Mouse (Mus musculus): ENCODE measurements around the gene Bcl9. TPM values are rescaled to one million over a fixed set of nuclear protein-coding genes. Genes with fewer than 3 reads are reported as not detected.

Gene Bcl9
- polyA plus RNA-seq, 1 experiment from 2014 or later = 17.9 TPM

GRCm38 (mm10) chr3:97223261-97223660 lies 74.5 kb downstream of the Bcl9 start:
- no peaks in the 10 kb centered on the region for H3K9me3 ChIP-seq (ENCODE audit: control insufficient read depth, low read length)
- H3K9ac ChIP-seq (ENCODE audit: low read depth, low read length) = no peak overlapping the region
- ATAC-seq (replicated peaks; ENCODE audit: low FRiP score) (no peak), DNase-seq (ENCODE audit: low spot score) (no peak)
- no peak overlapping the region for H3K4me2 ChIP-seq
- H3K4me3 ChIP-seq (ENCODE audit: low read depth, low read length) = no peak overlapping the region
- H3K27ac ChIP-seq (ENCODE audit: low read depth, low read length) = no peak overlapping the region
- WGBS = 75% methylated on average over 9 of the region's 9 CpGs
- H3K36me3 ChIP-seq (ENCODE audit: control insufficient read depth, insufficient read depth, low read length) = no peaks in the 10 kb centered on the region
- H3K4me1 ChIP-seq (replicated peaks; ENCODE audit: control insufficient read depth, insufficient read depth, low read length) = peaks cover 4% of the 10 kb centered on the region
- H3K27me3 ChIP-seq (replicated peaks; ENCODE audit: control insufficient read depth, insufficient read depth, low read length) = no peaks in the 10 kb centered on the region

GRCm38 (mm10) chr3:97215526-97215925 lies 82.2 kb downstream of the Bcl9 start:
- no peaks in the 10 kb centered on the region for H3K4me1 ChIP-seq (replicated peaks; ENCODE audit: control insufficient read depth, insufficient read depth, low read length)
- WGBS = 75% methylated on average over 3 of the region's 3 CpGs
- H3K9me3 ChIP-seq (ENCODE audit: control insufficient read depth, low read length) = no peaks in the 10 kb centered on the region
- no peak overlapping the region for H3K4me3 ChIP-seq (ENCODE audit: low read depth, low read length)
- no peaks in the 10 kb centered on the region for H3K27me3 ChIP-seq (replicated peaks; ENCODE audit: control insufficient read depth, insufficient read depth, low read length)
- H3K36me3 ChIP-seq (ENCODE audit: control insufficient read depth, insufficient read depth, low read length) = peaks cover 21% of the 10 kb centered on the region; the same call in 1 of the 2 replicates
- DNase-seq (ENCODE audit: low spot score) (no peak), ATAC-seq (replicated peaks; ENCODE audit: low FRiP score) (no peak)
- H3K9ac ChIP-seq (ENCODE audit: low read depth, low read length) = no peak overlapping the region
- H3K4me2 ChIP-seq = no peak overlapping the region
- H3K27ac ChIP-seq (ENCODE audit: low read depth, low read length) = no peak overlapping the region

- H3K4me1 ChIP-seq (replicated peaks; ENCODE audit: control insufficient read depth, insufficient read depth, low read length) = no peaks in the 10 kb centered on the region
- no peak overlapping the region for H3K9ac ChIP-seq (ENCODE audit: low read depth, low read length)
- H3K4me3 ChIP-seq (ENCODE audit: low read depth, low read length) = no peak overlapping the region
- H3K36me3 ChIP-seq (ENCODE audit: control insufficient read depth, insufficient read depth, low read length) = peaks cover 24% of the 10 kb centered on the region; the same call in 1 of the 2 replicates
- no peaks in the 10 kb centered on the region for H3K27me3 ChIP-seq (replicated peaks; ENCODE audit: control insufficient read depth, insufficient read depth, low read length)
- no peak overlapping the region for H3K27ac ChIP-seq (ENCODE audit: low read depth, low read length)
- H3K9me3 ChIP-seq (ENCODE audit: control insufficient read depth, low read length) = no peaks in the 10 kb centered on the region
- WGBS = 63% methylated on average over 1 of the region's 1 CpGs
- no peak overlapping the region for H3K4me2 ChIP-seq
- no peak for DNase-seq (ENCODE audit: low spot score)
- no peak for ATAC-seq (replicated peaks; ENCODE audit: low FRiP score)
These were observed 83.3 kb downstream of the Bcl9 start for GRCm38 (mm10) chr3:97214439-97214838.

GRCm38 (mm10) chr3:97213871-97214270 lies 83.8 kb downstream of the Bcl9 start:
- peaks cover 26% of the 10 kb centered on the region; the same call in 1 of the 2 replicates for H3K36me3 ChIP-seq (ENCODE audit: control insufficient read depth, insufficient read depth, low read length)
- no peaks in the 10 kb centered on the region for H3K4me1 ChIP-seq (replicated peaks; ENCODE audit: control insufficient read depth, insufficient read depth, low read length)
- no peak overlapping the region for H3K27ac ChIP-seq (ENCODE audit: low read depth, low read length)
- no peaks in the 10 kb centered on the region for H3K9me3 ChIP-seq (ENCODE audit: control insufficient read depth, low read length)
- no peak for ATAC-seq (replicated peaks; ENCODE audit: low FRiP score)
- WGBS = 84% methylated on average over 10 of the region's 10 CpGs
- no peaks in the 10 kb centered on the region for H3K27me3 ChIP-seq (replicated peaks; ENCODE audit: control insufficient read depth, insufficient read depth, low read length)
- H3K9ac ChIP-seq (ENCODE audit: low read depth, low read length) = no peak overlapping the region
- no peak for DNase-seq (ENCODE audit: low spot score)
- H3K4me3 ChIP-seq (ENCODE audit: low read depth, low read length) = no peak overlapping the region
- no peak overlapping the region for H3K4me2 ChIP-seq

GRCm38 (mm10) chr3:97211177-97211576 lies 86.5 kb downstream of the Bcl9 start:
- DNase-seq (ENCODE audit: low spot score) (no peak), ATAC-seq (replicated peaks; ENCODE audit: low FRiP score) (no peak)
- Histone ChIP-seq H3K27ac (ENCODE audit: low read depth, low read length) (no peak overlapping the region), H3K9me3 (ENCODE audit: control insufficient read depth, low read length) (no peaks in the 10 kb centered on the region), H3K4me3 (ENCODE audit: low read depth, low read length) (no peak overlapping the region), H3K9ac (ENCODE audit: low read depth, low read length) (no peak overlapping the region), H3K27me3 (replicated peaks; ENCODE audit: control insufficient read depth, insufficient read depth, low read length) (no peaks in the 10 kb centered on the region), H3K4me2 (no peak overlapping the region), H3K4me1 (replicated peaks; ENCODE audit: control insufficient read depth, insufficient read depth, low read length) (no peaks in the 10 kb centered on the region), H3K36me3 (ENCODE audit: control insufficient read depth, insufficient read depth, low read length) (peaks cover 26% of the 10 kb centered on the region; the same call in 1 of the 2 replicates)
- 52% methylated on average over 5 of the region's 5 CpGs for WGBS

GRCm38 (mm10) chr3:97209351-97209750 lies 88.4 kb downstream of the Bcl9 start:
- Histone ChIP-seq H3K4me3 (ENCODE audit: low read depth, low read length) (no peak overlapping the region), H3K9me3 (ENCODE audit: control insufficient read depth, low read length) (no peaks in the 10 kb centered on the region), H3K27ac (ENCODE audit: low read depth, low read length) (no peak overlapping the region), H3K4me1 (replicated peaks; ENCODE audit: control insufficient read depth, insufficient read depth, low read length) (no peaks in the 10 kb centered on the region), H3K4me2 (no peak overlapping the region), H3K9ac (ENCODE audit: low read depth, low read length) (no peak overlapping the region), H3K36me3 (ENCODE audit: control insufficient read depth, insufficient read depth, low read length) (peaks cover 25% of the 10 kb centered on the region; the same call in 1 of the 2 replicates), H3K27me3 (replicated peaks; ENCODE audit: control insufficient read depth, insufficient read depth, low read length) (no peaks in the 10 kb centered on the region)
- ATAC-seq (replicated peaks; ENCODE audit: low FRiP score) (no peak), DNase-seq (ENCODE audit: low spot score) (no peak)
- WGBS = 93% methylated on average over 9 of the region's 9 CpGs

- Histone ChIP-seq H3K27me3 (replicated peaks; ENCODE audit: control insufficient read depth, insufficient read depth, low read length) (no peaks in the 10 kb centered on the region), H3K4me2 (no peak overlapping the region), H3K4me1 (replicated peaks; ENCODE audit: control insufficient read depth, insufficient read depth, low read length) (no peaks in the 10 kb centered on the region), H3K4me3 (ENCODE audit: low read depth, low read length) (no peak overlapping the region), H3K9ac (ENCODE audit: low read depth, low read length) (no peak overlapping the region), H3K36me3 (ENCODE audit: control insufficient read depth, insufficient read depth, low read length) (peaks cover 12% of the 10 kb centered on the region; the same call in 1 of the 2 replicates), H3K9me3 (ENCODE audit: control insufficient read depth, low read length) (no peaks in the 10 kb centered on the region), H3K27ac (ENCODE audit: low read depth, low read length) (no peak overlapping the region)
- WGBS = 78% methylated on average over 3 of the region's 3 CpGs
- no peak for DNase-seq (ENCODE audit: low spot score)
- no peak for ATAC-seq (replicated peaks; ENCODE audit: low FRiP score)
These were observed 91.2 kb downstream of the Bcl9 start for GRCm38 (mm10) chr3:97206521-97206920.

- H3K36me3 ChIP-seq (ENCODE audit: control insufficient read depth, insufficient read depth, low read length) = peaks cover 7% of the 10 kb centered on the region; the same call in 1 of the 2 replicates
- no peaks in the 10 kb centered on the region for H3K9me3 ChIP-seq (ENCODE audit: control insufficient read depth, low read length)
- H3K27ac ChIP-seq (ENCODE audit: low read depth, low read length) = no peak overlapping the region
- ATAC-seq (replicated peaks; ENCODE audit: low FRiP score) (0 out of 2 replicates have a peak, but pooled peaks have one; percentile 26), DNase-seq (ENCODE audit: low spot score) (no peak)
- 56% methylated on average over 14 of the region's 14 CpGs for WGBS
- H3K4me3 ChIP-seq (ENCODE audit: low read depth, low read length) = no peak overlapping the region
- no peak overlapping the region for H3K9ac ChIP-seq (ENCODE audit: low read depth, low read length)
- H3K4me2 ChIP-seq = no peak overlapping the region
- H3K27me3 ChIP-seq (replicated peaks; ENCODE audit: control insufficient read depth, insufficient read depth, low read length) = no peaks in the 10 kb centered on the region
- no peaks in the 10 kb centered on the region for H3K4me1 ChIP-seq (replicated peaks; ENCODE audit: control insufficient read depth, insufficient read depth, low read length)
These were observed 93.8 kb downstream of the Bcl9 start for GRCm38 (mm10) chr3:97203880-97204279.

GRCm38 (mm10) chr3:97201943-97202342 lies 95.8 kb downstream of the Bcl9 start:
- no peak overlapping the region for H3K4me3 ChIP-seq (ENCODE audit: low read depth, low read length)
- H3K27me3 ChIP-seq (replicated peaks; ENCODE audit: control insufficient read depth, insufficient read depth, low read length) = no peaks in the 10 kb centered on the region
- H3K9me3 ChIP-seq (ENCODE audit: control insufficient read depth, low read length) = no peaks in the 10 kb centered on the region
- 39% methylated on average over 5 of the region's 5 CpGs for WGBS
- H3K27ac ChIP-seq (ENCODE audit: low read depth, low read length) = no peak overlapping the region
- DNase-seq (ENCODE audit: low spot score) = peak; percentile 48
- H3K4me2 ChIP-seq = no peak overlapping the region
- peaks cover 7% of the 10 kb centered on the region; the same call in 1 of the 2 replicates for H3K36me3 ChIP-seq (ENCODE audit: control insufficient read depth, insufficient read depth, low read length)
- H3K9ac ChIP-seq (ENCODE audit: low read depth, low read length) = no peak overlapping the region
- no peaks in the 10 kb centered on the region for H3K4me1 ChIP-seq (replicated peaks; ENCODE audit: control insufficient read depth, insufficient read depth, low read length)
- ATAC-seq (replicated peaks; ENCODE audit: low FRiP score) = no peak; the same call in 1 of the 2 replicates
